Mouse (Mus musculus): ENCODE results near the gene Dohh. TPM values are rescaled to one million over a fixed set of nuclear protein-coding genes. Genes with fewer than 3 reads are reported as not detected.

Gene Dohh
- polyA plus RNA-seq, 1 experiment from 2014 or later: 55.2 TPM

- DNase-seq (ENCODE audit: low spot score): no peak
- WGBS: under 1% methylated on average over 29 of the region's 29 CpGs
- no peaks in the 10 kb centered on the region for H3K36me3 ChIP-seq (ENCODE audit: insufficient read depth, low read length)
- H3K9me3 ChIP-seq (ENCODE audit: low read length): no peaks in the 10 kb centered on the region
- TF ChIP-seq CTCF (IDR thresholded peaks at IDR 0.05) (no peak), EP300 (IDR thresholded peaks at IDR 0.05) (no peak)
- peak overlapping the region; percentile 68 for H3K4me3 ChIP-seq (ENCODE audit: low read depth, low read length)
- peak overlapping the region; percentile 68 for H3K9ac ChIP-seq (replicated peaks; ENCODE audit: low read depth)
- 0 out of 2 replicates have a peak, but pooled peaks cover 2% of the 10 kb centered on the region for H3K4me1 ChIP-seq (ENCODE audit: insufficient read depth, low read depth, low read length)
- no peak for ATAC-seq
- peak overlapping the region; percentile 94 for H3K4me2 ChIP-seq (replicated peaks; ENCODE audit: low read depth, low read length)
- no peaks in the 10 kb centered on the region for H3K27me3 ChIP-seq (replicated peaks; ENCODE audit: insufficient read depth, low read length)
- H3K27ac ChIP-seq (ENCODE audit: low read length): peak overlapping the region; percentile 76
Observed at GRCm38 (mm10) chr10:81349961-81350350, 34.3 kb upstream of the Dohh start.

DNA sequence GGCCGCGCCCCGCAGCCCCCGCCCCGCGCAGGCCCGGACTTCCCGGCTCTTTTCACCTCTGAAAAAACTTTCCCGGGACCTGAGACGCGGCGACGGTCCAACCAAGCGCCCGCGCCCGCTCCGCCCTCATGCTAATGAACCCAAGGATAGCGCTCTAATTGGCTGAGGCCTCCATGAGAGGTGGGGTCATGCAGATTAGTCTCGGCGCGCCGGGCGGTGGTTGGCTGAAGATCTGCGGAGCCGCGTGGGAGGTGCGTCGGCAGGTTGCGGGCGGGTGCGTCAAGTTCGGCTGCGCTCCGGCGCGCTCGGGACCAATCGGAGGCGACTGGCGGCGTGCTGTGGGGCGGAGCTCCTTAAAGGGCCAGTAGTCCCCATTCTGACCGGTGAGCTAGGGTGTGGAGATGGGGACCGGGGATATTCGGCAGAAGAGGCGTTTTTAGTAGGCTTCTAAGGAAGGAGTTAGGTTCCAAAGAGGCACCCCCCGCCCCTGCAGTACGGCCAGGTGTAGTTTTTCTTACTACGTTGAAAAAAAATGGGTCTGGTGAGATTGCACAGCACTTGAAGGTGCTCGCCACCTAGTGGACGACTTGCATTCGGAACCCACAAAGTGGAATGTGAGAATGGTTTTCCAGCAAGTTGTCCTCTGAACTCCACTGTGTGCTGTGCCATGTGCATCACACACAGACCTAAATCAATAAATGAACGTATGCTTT lies 33.7 kb upstream of the Dohh start, which contains the start of gene Hmg20b:
Hmg20b (minus strand) TSS at position 130 of the 713 bp plus-strand sequence.
- Histone ChIP-seq H3K4me3 (ENCODE audit: low read depth, low read length) (peak within 1 kb of the TSS; percentile 68), H3K27me3 (replicated peaks; ENCODE audit: insufficient read depth, low read length) (no peaks in the 10 kb centered on the region), H3K9ac (replicated peaks; ENCODE audit: low read depth) (peak within 1 kb of the TSS; percentile 68), H3K4me2 (replicated peaks; ENCODE audit: low read depth, low read length) (peak within 1 kb of the TSS; percentile 94), H3K9me3 (ENCODE audit: low read length) (no peaks in the 10 kb centered on the region), H3K4me1 (ENCODE audit: insufficient read depth, low read depth, low read length) (0 out of 2 replicates have a peak, but pooled peaks cover 2% of the 10 kb centered on the region), H3K27ac (ENCODE audit: low read length) (peak within 1 kb of the TSS; percentile 76), H3K36me3 (ENCODE audit: insufficient read depth, low read length) (no peaks in the 10 kb centered on the region)
- TF ChIP-seq CTCF (IDR thresholded peaks at IDR 0.05): peak; percentile 90
- TF ChIP-seq EP300 (IDR thresholded peaks at IDR 0.05): no peak
- ATAC-seq: peak; percentile 96
- DNase-seq (ENCODE audit: low spot score): peak; percentile 100
- 3% methylated on average over 53 of the region's 54 CpGs for WGBS

GRCm38 (mm10) chr10:81351678-81352291 lies 32.4 kb upstream of the Dohh start:
- Histone ChIP-seq H3K9me3 (ENCODE audit: low read length) (no peaks in the 10 kb centered on the region), H3K4me3 (ENCODE audit: low read depth, low read length) (no peak overlapping the region), H3K9ac (replicated peaks; ENCODE audit: low read depth) (no peak overlapping the region), H3K27ac (ENCODE audit: low read length) (no peak overlapping the region), H3K4me2 (replicated peaks; ENCODE audit: low read depth, low read length) (no peak overlapping the region), H3K36me3 (ENCODE audit: insufficient read depth, low read length) (no peaks in the 10 kb centered on the region), H3K4me1 (ENCODE audit: insufficient read depth, low read depth, low read length) (peaks cover 5% of the 10 kb centered on the region), H3K27me3 (replicated peaks; ENCODE audit: insufficient read depth, low read length) (no peaks in the 10 kb centered on the region)
- TF ChIP-seq EP300 (IDR thresholded peaks at IDR 0.05) (no peak), CTCF (IDR thresholded peaks at IDR 0.05) (no peak)
- no peak for ATAC-seq
- DNase-seq (ENCODE audit: low spot score): no peak
- 19% methylated on average over 9 of the region's 9 CpGs for WGBS

- H3K9me3 ChIP-seq (ENCODE audit: low read length): no peaks in the 10 kb centered on the region
- ATAC-seq: no peak
- no peak overlapping the region for H3K9ac ChIP-seq (replicated peaks; ENCODE audit: low read depth)
- 64% methylated on average over 9 of the region's 9 CpGs for WGBS
- peaks cover 14% of the 10 kb centered on the region for H3K4me1 ChIP-seq (ENCODE audit: insufficient read depth, low read depth, low read length)
- TF ChIP-seq EP300 (IDR thresholded peaks at IDR 0.05): no peak
- no peak for TF ChIP-seq CTCF (IDR thresholded peaks at IDR 0.05)
- no peaks in the 10 kb centered on the region for H3K36me3 ChIP-seq (ENCODE audit: insufficient read depth, low read length)
- H3K27me3 ChIP-seq (replicated peaks; ENCODE audit: insufficient read depth, low read length): no peaks in the 10 kb centered on the region
- no peak for DNase-seq (ENCODE audit: low spot score)
- no peak overlapping the region for H3K4me2 ChIP-seq (replicated peaks; ENCODE audit: low read depth, low read length)
- no peak overlapping the region for H3K4me3 ChIP-seq (ENCODE audit: low read depth, low read length)
- H3K27ac ChIP-seq (ENCODE audit: low read length): no peak overlapping the region
Observed at GRCm38 (mm10) chr10:81354738-81355477, 29.3 kb upstream of the Dohh start.

DNA sequence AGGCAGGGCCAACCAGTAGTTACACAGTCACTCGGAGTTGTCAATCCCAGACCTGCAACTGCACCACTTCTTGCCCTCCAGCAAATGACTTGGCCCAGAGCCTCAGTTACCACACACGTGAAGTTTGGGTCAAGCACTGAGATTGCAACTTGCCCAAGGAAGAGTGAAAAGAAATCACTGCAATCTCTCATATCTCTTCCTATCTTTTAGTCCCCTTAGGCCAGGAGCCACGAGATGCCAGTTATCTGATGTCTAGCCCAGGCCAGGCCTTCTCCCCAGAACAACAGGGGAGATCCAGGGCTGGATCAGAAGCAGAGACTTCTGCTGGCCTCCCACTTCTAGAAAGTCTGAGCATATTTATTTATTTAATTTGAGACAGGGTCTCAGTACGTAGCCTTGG lies 28.7 kb upstream of the Dohh start:
- Histone ChIP-seq H3K27ac (ENCODE audit: low read length) (no peak overlapping the region), H3K4me3 (ENCODE audit: low read depth, low read length) (no peak overlapping the region), H3K9ac (replicated peaks; ENCODE audit: low read depth) (no peak overlapping the region), H3K4me2 (replicated peaks; ENCODE audit: low read depth, low read length) (no peak overlapping the region), H3K9me3 (ENCODE audit: low read length) (no peaks in the 10 kb centered on the region), H3K27me3 (replicated peaks; ENCODE audit: insufficient read depth, low read length) (no peaks in the 10 kb centered on the region), H3K4me1 (ENCODE audit: insufficient read depth, low read depth, low read length) (peaks cover 14% of the 10 kb centered on the region), H3K36me3 (ENCODE audit: insufficient read depth, low read length) (no peaks in the 10 kb centered on the region)
- WGBS: 72% methylated on average over 4 of the region's 4 CpGs
- TF ChIP-seq CTCF (IDR thresholded peaks at IDR 0.05): no peak
- TF ChIP-seq EP300 (IDR thresholded peaks at IDR 0.05): no peak
- DNase-seq (ENCODE audit: low spot score) (no peak), ATAC-seq (no peak)

- Histone ChIP-seq H3K9ac (replicated peaks; ENCODE audit: low read depth) (no peak overlapping the region), H3K36me3 (ENCODE audit: insufficient read depth, low read length) (no peaks in the 10 kb centered on the region), H3K27me3 (replicated peaks; ENCODE audit: insufficient read depth, low read length) (no peaks in the 10 kb centered on the region), H3K4me3 (ENCODE audit: low read depth, low read length) (peak overlapping the region; percentile 70; the same call in 1 of the 2 replicates), H3K9me3 (ENCODE audit: low read length) (no peaks in the 10 kb centered on the region), H3K4me2 (replicated peaks; ENCODE audit: low read depth, low read length) (peak overlapping the region; percentile 99), H3K27ac (ENCODE audit: low read length) (no peak overlapping the region), H3K4me1 (ENCODE audit: insufficient read depth, low read depth, low read length) (peaks cover 14% of the 10 kb centered on the region)
- TF ChIP-seq CTCF (IDR thresholded peaks at IDR 0.05): no peak
- TF ChIP-seq EP300 (IDR thresholded peaks at IDR 0.05): no peak
- no peak for ATAC-seq
- 55% methylated on average over 12 of the region's 12 CpGs for WGBS
- DNase-seq (ENCODE audit: low spot score): no peak
Observed at GRCm38 (mm10) chr10:81356352-81356990, 27.8 kb upstream of the Dohh start.
